Mouse (Mus musculus) right cerebral cortex, adult 18-20 months (tissue): ENCODE measurements around the gene Vbp1.
A peak's percentile ranks its signal among the peaks of the same experiment; 100 is the strongest.

Experiments used
- DNase-seq: peaks from one replicate; pipeline ENCODE4 v3.0.0; 2022; ENCODE audit warnings: mixed read lengths

Vbp1 gene

GRCm38 (mm10) chrX:75514179-75514972 lies at the start of gene Vbp1:
Gene Vbp1, plus strand, starts transcription at chrX:75514299.
- DNase-seq: peak; percentile 92

DNA sequence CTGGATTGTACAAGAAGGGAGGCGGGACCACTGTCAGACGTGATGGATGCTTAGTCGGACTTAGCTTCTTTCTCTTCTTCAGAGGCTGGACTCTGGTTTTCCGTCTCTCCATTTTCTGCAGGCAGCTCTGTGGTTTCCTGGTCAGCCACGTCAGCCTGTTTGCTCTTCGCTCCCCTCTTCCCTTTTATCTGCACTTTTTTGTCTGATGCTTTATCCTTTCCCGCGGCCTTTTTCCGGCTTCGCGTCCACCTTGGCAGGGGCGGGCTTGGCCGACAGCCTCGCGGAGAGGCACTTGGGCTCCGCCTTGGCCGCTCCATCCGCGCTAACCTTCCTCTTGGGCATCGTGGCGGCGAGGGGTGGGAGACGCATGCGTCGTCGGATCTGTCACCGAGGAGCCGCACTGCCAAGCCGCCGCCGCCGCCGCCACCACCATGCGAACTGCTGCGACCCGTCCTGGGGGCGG lies 38.9 kb upstream of the Vbp1 start:
- peak; percentile 60 for DNase-seq

DNA sequence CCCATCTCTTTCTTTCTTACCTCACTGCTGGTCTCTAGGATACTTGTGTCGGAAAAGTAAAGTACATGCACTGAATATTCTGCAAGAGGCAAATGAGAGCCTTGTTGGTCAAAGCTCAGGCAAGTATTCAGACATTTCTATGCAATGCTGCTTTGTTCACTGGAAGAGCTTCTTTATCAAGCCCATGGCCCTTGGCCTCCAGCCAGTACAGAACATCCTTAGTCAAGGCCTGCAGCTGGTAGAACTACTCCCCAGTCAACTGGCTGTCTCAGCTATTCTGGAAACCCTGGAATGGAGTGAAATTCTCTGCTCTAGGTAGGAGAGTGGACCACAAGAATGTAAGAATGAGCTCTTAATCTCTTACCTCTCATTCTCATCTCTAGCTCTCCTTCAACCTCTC lies 24.2 kb upstream of the Vbp1 start:
- DNase-seq: no peak

- no peak for DNase-seq
Observed at GRCm38 (mm10) chrX:75513787-75514178, 316 bp upstream of the Vbp1 start.

DNA sequence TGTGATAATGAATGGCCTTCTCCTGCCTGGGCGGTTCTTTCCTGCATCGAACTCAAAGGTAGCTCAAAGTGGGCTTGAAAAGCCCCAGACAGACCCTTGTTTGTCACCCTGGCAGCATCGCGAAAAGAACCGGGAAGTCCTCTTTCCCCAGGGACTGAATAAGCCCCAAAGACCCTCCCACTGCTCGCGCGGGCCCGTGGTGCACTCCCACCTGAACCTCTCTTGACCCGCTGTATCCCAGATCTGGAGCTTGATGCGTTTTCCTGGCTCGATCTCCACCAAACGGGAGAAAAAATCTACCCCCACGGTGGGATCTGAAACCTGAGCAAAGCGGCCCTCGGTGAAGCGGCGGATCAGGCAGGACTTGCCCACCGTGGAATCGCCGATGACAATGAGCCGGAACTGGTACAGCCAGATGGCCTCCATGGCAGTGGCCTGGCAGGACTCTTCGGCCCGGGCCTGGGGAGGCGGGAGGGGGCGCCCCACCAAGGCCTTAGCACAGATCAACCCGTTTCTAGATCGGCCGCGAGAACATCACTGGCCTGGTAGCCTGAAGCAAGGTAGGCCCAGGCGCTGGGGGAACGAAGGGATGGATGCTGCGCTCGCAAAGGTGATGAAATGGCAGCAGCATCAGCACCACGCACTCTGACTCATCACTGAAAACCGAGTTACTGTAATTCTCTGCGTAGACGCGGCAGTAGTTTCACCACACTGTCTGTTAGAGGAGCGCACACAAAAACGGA lies 63.7 kb downstream of the Vbp1 start, which contains the start of gene Rab39b:
Rab39b (minus strand) TSS at position 650 of the 743 bp plus-strand sequence.
- DNase-seq: peak; percentile 73

DNA sequence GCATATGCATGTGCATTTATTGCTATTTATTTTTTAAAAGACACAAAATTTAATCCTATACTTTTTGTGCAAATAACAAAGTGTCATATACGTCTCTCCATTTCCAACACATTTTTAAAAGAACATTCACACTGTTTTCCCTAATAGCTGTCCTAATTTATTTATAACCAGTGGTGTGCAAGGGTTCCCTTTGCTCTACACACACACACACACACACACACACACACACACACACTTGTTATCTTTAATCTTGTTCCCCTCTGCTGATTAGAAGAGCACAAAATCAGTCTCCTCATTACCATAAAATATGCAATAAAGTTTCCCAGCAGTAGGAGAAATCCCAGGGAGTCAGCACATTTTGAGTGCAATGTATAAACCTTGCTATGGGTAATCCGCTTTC lies 64.4 kb downstream of the Vbp1 start:
- DNase-seq: no peak
